Mouse (Mus musculus): ENCODE results near the gene Gm11096. TPM values are rescaled to one million over a fixed set of nuclear protein-coding genes. Genes with fewer than 3 reads are reported as not detected.
A peak's percentile ranks its signal among the peaks of the same experiment; 100 is the strongest.

Gene Gm11096
- total and polyA plus RNA-seq, 2 experiments from 2014 or later, result not detected

GRCm38 (mm10) chr17:81459379-81459778, 17.8 kb downstream of the Gm11096 start:
- Histone ChIP-seq H3K36me3 (replicated peaks; ENCODE audit: control insufficient read depth, insufficient read depth, low read length) (no peaks in the 10 kb centered on the region), H3K4me1 (ENCODE audit: control insufficient read depth, insufficient read depth) (peaks cover 18% of the 10 kb centered on the region; the same call in 1 of the 2 replicates), H3K27me3 (ENCODE audit: control insufficient read depth, insufficient read depth, low read length) (no peaks in the 10 kb centered on the region), H3K9me3 (replicated peaks; ENCODE audit: control insufficient read depth, low read length) (no peaks in the 10 kb centered on the region), H3K4me2 (ENCODE audit: low read depth, low read length) (no peak overlapping the region), H3K27ac (ENCODE audit: low read depth) (no peak overlapping the region), H3K4me3 (ENCODE audit: low read depth, low read length) (no peak overlapping the region), H3K9ac (replicated peaks; ENCODE audit: low read depth, low read length) (no peak overlapping the region)
- 28% methylated on average over 3 of the region's 3 CpGs for WGBS
- TF ChIP-seq CTCF (IDR thresholded peaks at IDR 0.05; ENCODE audit: low read depth) (no peak), EP300 (IDR thresholded peaks at IDR 0.05; ENCODE audit: low read depth) (no peak)
- ATAC-seq (ENCODE audit: insufficient read depth, low read depth), result no peak
- DNase-seq (ENCODE audit: low spot score), result no peak

DNA sequence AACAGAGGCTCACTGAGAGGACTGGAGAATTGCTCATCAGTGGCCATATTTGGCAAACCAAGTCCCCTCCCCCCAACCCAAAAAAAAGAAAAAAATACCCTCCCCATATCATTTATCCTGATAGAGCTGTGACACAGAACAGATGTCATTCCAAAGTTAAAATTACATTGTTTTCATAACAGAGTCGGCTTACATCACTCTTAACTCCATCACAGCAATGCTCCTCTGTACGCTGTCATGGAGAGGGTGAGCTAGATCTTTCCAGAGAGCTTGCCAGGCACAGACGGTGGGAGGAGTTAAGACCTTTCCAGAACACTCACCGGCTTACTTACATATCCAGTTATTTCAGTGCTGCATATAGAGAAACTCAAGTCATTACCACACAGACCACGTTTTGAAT, 27.4 kb downstream of the Gm11096 start:
- Histone ChIP-seq H3K27me3 (ENCODE audit: control insufficient read depth, insufficient read depth, low read length) (no peaks in the 10 kb centered on the region), H3K4me2 (ENCODE audit: low read depth, low read length) (no peak overlapping the region), H3K36me3 (replicated peaks; ENCODE audit: control insufficient read depth, insufficient read depth, low read length) (0 out of 2 replicates have a peak, but pooled peaks cover 3% of the 10 kb centered on the region), H3K4me1 (ENCODE audit: control insufficient read depth, insufficient read depth) (0 out of 2 replicates have a peak, but pooled peaks cover 6% of the 10 kb centered on the region), H3K9me3 (replicated peaks; ENCODE audit: control insufficient read depth, low read length) (no peaks in the 10 kb centered on the region), H3K27ac (ENCODE audit: low read depth) (peak overlapping the region; percentile 70), H3K9ac (replicated peaks; ENCODE audit: low read depth, low read length) (no peak overlapping the region), H3K4me3 (ENCODE audit: low read depth, low read length) (no peak overlapping the region)
- peak; percentile 86 for ATAC-seq (ENCODE audit: insufficient read depth, low read depth)
- TF ChIP-seq EP300 (IDR thresholded peaks at IDR 0.05; ENCODE audit: low read depth) (peak; percentile 67; the same call in 1 of the 2 replicates), CTCF (IDR thresholded peaks at IDR 0.05; ENCODE audit: low read depth) (no peak)
- WGBS, result 7% methylated on average over 5 of the region's 5 CpGs
- peak; percentile 86 for DNase-seq (ENCODE audit: low spot score)

GRCm38 (mm10) chr17:81473363-81473762, 31.8 kb downstream of the Gm11096 start:
- ATAC-seq (ENCODE audit: insufficient read depth, low read depth) (no peak), DNase-seq (ENCODE audit: low spot score) (no peak)
- Histone ChIP-seq H3K36me3 (replicated peaks; ENCODE audit: control insufficient read depth, insufficient read depth, low read length) (0 out of 2 replicates have a peak, but pooled peaks cover 3% of the 10 kb centered on the region), H3K9ac (replicated peaks; ENCODE audit: low read depth, low read length) (no peak overlapping the region), H3K9me3 (replicated peaks; ENCODE audit: control insufficient read depth, low read length) (no peaks in the 10 kb centered on the region), H3K4me2 (ENCODE audit: low read depth, low read length) (no peak overlapping the region), H3K4me1 (ENCODE audit: control insufficient read depth, insufficient read depth) (peaks cover 13% of the 10 kb centered on the region; the same call in 1 of the 2 replicates), H3K27ac (ENCODE audit: low read depth) (no peak overlapping the region), H3K4me3 (ENCODE audit: low read depth, low read length) (no peak overlapping the region), H3K27me3 (ENCODE audit: control insufficient read depth, insufficient read depth, low read length) (no peaks in the 10 kb centered on the region)
- WGBS, result 71% methylated on average over 3 of the region's 3 CpGs
- TF ChIP-seq CTCF (IDR thresholded peaks at IDR 0.05; ENCODE audit: low read depth) (no peak), EP300 (IDR thresholded peaks at IDR 0.05; ENCODE audit: low read depth) (no peak)

DNA sequence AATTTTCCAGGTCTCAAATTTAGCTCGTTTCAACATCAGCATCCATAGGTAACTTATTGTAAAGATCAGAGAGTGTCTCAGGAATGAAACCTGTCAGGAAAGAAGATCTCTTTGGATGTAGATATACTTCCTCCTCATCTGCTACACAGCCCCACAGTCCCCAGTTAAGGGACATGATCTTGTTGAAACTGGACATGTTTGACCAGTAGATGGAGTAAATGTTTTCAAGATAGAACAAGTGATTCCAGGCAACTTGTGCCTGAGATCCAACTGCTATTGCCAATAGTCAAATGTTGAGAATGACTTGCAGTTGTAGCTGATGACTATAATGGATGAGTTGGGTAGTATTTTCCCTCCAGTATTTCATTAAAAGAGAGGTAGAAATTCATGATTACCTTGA, 35.9 kb downstream of the Gm11096 start:
- ATAC-seq (ENCODE audit: insufficient read depth, low read depth), result no peak
- no peak for DNase-seq (ENCODE audit: low spot score)
- Histone ChIP-seq H3K4me1 (ENCODE audit: control insufficient read depth, insufficient read depth) (peaks cover 31% of the 10 kb centered on the region), H3K9me3 (replicated peaks; ENCODE audit: control insufficient read depth, low read length) (no peaks in the 10 kb centered on the region), H3K36me3 (replicated peaks; ENCODE audit: control insufficient read depth, insufficient read depth, low read length) (no peaks in the 10 kb centered on the region), H3K27ac (ENCODE audit: low read depth) (peak overlapping the region; percentile 11; the same call in 1 of the 2 replicates), H3K9ac (replicated peaks; ENCODE audit: low read depth, low read length) (no peak overlapping the region), H3K4me2 (ENCODE audit: low read depth, low read length) (no peak overlapping the region), H3K4me3 (ENCODE audit: low read depth, low read length) (no peak overlapping the region), H3K27me3 (ENCODE audit: control insufficient read depth, insufficient read depth, low read length) (no peaks in the 10 kb centered on the region)
- WGBS, result 65% methylated on average over 1 of the region's 1 CpGs
- no peak; the same call in 1 of the 2 replicates for TF ChIP-seq CTCF (IDR thresholded peaks at IDR 0.05; ENCODE audit: low read depth)
- no peak for TF ChIP-seq EP300 (IDR thresholded peaks at IDR 0.05; ENCODE audit: low read depth)

DNA sequence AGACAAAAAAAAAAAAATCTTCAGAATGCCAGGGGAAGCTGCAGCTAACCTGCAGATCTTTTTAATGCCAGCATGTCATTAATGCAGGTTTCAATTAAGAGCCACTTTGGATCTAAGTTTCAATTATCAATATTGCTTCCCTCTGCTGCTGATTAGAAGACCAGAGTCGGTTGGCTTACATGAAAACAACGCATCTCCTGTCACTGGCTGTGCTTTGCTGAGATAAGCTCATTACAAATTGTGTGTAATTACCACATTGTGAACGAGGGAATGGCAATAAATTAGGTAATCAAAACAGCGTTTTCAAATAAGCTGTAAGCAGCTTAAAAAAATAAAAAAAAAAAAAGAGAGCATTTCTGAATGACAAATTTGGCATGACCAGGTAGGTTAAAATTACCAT, 38.2 kb downstream of the Gm11096 start:
- peak overlapping the region; percentile 29 for H3K4me2 ChIP-seq (ENCODE audit: low read depth, low read length)
- WGBS, result 51% methylated on average over 4 of the region's 4 CpGs

More for the DNA sequence above, 38.2 kb downstream of the Gm11096 start:
- Histone ChIP-seq H3K4me3 (ENCODE audit: low read depth, low read length) (no peak overlapping the region), H3K9ac (replicated peaks; ENCODE audit: low read depth, low read length) (no peak overlapping the region), H3K9me3 (replicated peaks; ENCODE audit: control insufficient read depth, low read length) (no peaks in the 10 kb centered on the region), H3K36me3 (replicated peaks; ENCODE audit: control insufficient read depth, insufficient read depth, low read length) (no peaks in the 10 kb centered on the region), H3K27me3 (ENCODE audit: control insufficient read depth, insufficient read depth, low read length) (no peaks in the 10 kb centered on the region), H3K4me1 (ENCODE audit: control insufficient read depth, insufficient read depth) (peaks cover 40% of the 10 kb centered on the region), H3K27ac (ENCODE audit: low read depth) (peak overlapping the region; percentile 64; the same call in 1 of the 2 replicates)
- DNase-seq (ENCODE audit: low spot score) (no peak), ATAC-seq (ENCODE audit: insufficient read depth, low read depth) (no peak)
- TF ChIP-seq CTCF (IDR thresholded peaks at IDR 0.05; ENCODE audit: low read depth) (no peak), EP300 (IDR thresholded peaks at IDR 0.05; ENCODE audit: low read depth) (no peak)
